Mouse (Mus musculus) megakaryocyte, embryonic 14.5 days (primary cell): ENCODE measurements around the gene Saa3. TPM values are rescaled to one million over a fixed set of nuclear protein-coding genes. Genes with fewer than 3 reads are reported as not detected.

ENCODE experiments used
- H3K27me3 ChIP-seq: replicated peaks from 2 replicates; pipeline ENCODE3; 2012; ENCODE audit warnings: inconsistent platforms
- H3K36me3 ChIP-seq: replicated peaks from 2 replicates; pipeline ENCODE3; 2012; ENCODE audit warnings: low read length, inconsistent platforms, mixed read lengths
- H3K4me1 ChIP-seq: 2 replicates; pipeline ENCODE4 v1.6.1; 2012; ENCODE audit warnings: inconsistent platforms
- H3K4me3 ChIP-seq: replicated peaks from 2 replicates; pipeline ENCODE3; 2012; ENCODE audit warnings: moderate library complexity, mild to moderate bottlenecking, inconsistent platforms
- H3K9me3 ChIP-seq: 2 replicates; pipeline ENCODE4 v1.6.1; 2012; ENCODE audit warnings: inconsistent platforms
- FLI1 ChIP-seq: IDR thresholded peaks from 2 replicates; pipeline ENCODE4 v1.6.1; 2012; ENCODE audit warnings: low read length, inconsistent platforms, mixed read lengths
- GATA1 ChIP-seq: IDR thresholded peaks from 3 replicates; pipeline ENCODE4 v1.6.1; 2012; ENCODE audit warnings: mixed read lengths, low read length, inconsistent platforms, borderline replicate concordance
- polyA plus RNA-seq: library from polyadenylated mRNA; stranded (reverse); fragments of >175 nt; gene quantifications from 2 replicates; pipeline ENCODE4 v1.2.3, GENCODE M21; 2012; ENCODE audit warnings: low replicate concordance; ENCODE audit not compliant: insufficient read depth

The Saa3 gene
- polyA plus RNA-seq, 1 experiment, result 99.8 TPM

DNA sequence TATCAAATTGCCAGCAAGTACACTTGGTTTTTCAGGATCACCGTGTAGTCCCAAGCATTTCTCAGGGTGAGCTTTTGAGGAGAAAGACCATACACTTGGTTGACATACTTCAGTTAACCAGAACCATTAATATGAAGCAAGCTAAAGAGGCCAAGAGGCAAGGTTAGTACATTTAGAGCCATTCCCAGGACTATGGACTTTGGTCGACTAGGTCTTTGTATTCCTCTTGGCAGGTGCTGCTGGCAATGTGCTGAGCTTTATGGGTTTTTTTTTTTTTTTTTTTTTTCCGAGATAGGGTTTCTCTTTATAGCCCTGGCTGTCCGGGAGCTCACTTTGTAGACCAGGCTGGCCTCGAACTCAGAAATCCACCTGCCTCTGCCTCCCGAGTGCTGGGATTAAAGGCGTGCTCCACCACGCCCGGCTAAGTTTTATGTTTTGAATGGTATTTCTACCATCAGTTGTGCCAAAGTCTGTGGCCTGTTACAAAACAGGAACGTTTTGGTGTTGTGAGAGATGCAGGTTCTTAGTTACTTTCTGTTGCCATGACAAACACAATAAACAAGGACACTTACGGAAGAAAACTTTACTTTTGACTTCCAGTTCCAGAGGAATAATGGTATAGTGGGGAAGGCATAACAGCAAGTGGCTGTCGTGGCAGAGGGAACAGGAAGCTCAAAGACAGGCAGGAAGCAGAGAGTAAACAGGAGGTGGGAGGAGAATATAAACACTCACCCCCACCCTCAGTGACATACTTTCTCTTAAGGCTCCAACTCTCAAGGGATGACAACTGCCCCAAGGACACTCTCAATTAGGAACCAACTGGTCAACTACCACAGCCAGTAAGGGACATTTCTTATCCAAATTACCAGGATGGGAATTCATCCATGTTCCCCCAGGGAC lies 23.3 kb upstream of the Saa3 start:
- TF ChIP-seq FLI1 (no peak), GATA1 (no peak)
- Histone ChIP-seq H3K4me1 (peaks cover 53% of the 10 kb centered on the region), H3K4me3 (no peak overlapping the region), H3K27me3 (peaks cover 18% of the 10 kb centered on the region), H3K36me3 (no peaks in the 10 kb centered on the region), H3K9me3 (no peaks in the 10 kb centered on the region)

DNA sequence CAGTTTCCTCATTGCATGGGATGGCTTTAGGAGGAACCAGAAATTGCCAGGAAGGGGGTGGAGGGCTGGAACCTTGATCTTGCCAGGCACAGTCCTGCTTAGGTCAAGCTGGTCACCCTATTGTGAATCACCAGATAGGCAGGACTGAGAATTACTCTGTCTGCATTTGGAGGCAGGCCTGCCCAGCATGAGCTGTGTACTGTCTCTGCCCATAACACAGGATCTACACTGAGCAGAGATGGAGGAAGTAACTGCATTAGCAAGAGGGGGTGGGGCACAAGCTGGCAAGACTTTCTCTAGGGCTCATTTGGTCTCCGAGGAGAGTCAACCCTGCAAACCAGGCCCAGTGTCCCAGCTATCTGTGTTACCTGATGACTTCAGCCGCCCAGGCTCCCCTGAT lies 19.5 kb upstream of the Saa3 start:
- peaks cover 30% of the 10 kb centered on the region for H3K4me1 ChIP-seq
- no peaks in the 10 kb centered on the region for H3K36me3 ChIP-seq
- TF ChIP-seq FLI1 (no peak), GATA1 (no peak)
- peaks cover 18% of the 10 kb centered on the region for H3K27me3 ChIP-seq
- H3K4me3 ChIP-seq, result peak overlapping the region; percentile 47
- H3K9me3 ChIP-seq, result peaks cover 8% of the 10 kb centered on the region

DNA sequence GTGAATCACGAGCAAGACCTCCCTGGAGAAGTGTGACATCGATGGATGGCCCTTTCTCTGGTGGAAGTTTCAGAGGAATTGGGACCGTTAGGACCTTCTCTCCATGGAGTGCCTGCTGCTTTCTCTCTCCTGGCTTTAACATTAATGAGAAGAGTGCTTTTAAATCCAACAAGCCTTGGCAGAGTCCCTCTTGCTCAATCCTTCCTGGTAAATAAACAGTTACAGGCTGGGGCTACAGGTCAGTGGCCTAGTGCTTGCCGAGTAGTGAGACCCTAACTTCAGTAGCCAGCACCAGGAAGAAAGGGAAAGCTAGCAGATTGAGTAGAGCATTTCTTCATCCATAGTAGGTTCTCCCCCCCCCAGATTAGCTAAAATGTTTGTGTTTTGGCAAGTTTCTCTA lies 17.0 kb upstream of the Saa3 start, which contains the start of gene Saa4:
Saa4 (minus strand) TSS at position 146 of the 400 bp plus-strand sequence.
- Histone ChIP-seq H3K4me1 (peaks cover 11% of the 10 kb centered on the region), H3K36me3 (no peaks in the 10 kb centered on the region), H3K27me3 (peaks cover 28% of the 10 kb centered on the region), H3K9me3 (peaks cover 8% of the 10 kb centered on the region), H3K4me3 (no peak within 1 kb of the TSS)
- TF ChIP-seq GATA1, result no peak
- no peak for TF ChIP-seq FLI1

DNA sequence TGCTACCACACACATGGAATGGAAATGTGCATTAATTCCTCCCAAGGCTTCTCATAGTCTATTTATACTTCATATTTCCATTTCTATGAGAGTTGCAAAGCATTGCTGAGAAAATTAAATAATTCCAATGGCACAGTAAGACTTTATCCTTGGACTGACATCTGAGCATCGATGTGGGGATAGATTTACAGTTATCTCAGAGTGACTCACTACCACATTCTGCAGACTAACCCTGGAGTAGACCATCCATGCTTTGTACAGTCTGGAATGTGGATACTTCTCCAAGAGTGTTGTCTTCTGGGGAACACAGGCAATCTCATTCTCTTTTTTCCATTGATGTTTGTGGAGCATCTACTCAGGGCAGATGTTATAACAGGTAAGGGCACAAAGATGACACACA lies 12.1 kb upstream of the Saa3 start:
- Histone ChIP-seq H3K9me3 (no peaks in the 10 kb centered on the region), H3K36me3 (no peaks in the 10 kb centered on the region), H3K4me3 (no peak overlapping the region), H3K4me1 (peaks cover 9% of the 10 kb centered on the region), H3K27me3 (peaks cover 45% of the 10 kb centered on the region)
- TF ChIP-seq GATA1, result no peak
- no peak for TF ChIP-seq FLI1

DNA sequence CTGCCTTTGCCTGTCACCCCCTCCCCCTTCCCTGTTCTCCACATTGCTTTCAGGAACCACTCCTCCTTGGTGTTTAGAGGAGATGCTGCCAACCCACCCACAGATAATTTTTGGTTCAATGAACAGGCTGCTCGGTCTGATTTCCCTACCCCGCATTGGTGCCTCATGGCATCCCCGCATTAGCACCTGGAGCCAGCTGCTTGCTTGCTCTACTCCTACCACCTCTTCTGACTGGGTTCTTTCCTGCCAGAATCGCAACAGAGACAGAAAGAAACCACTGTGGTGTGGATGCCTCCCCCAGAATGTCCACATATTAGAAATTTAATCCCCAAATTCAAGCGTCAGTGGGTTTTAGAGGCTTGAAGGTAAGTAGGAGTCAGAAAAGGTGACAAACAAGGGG lies 8.9 kb upstream of the Saa3 start:
- TF ChIP-seq GATA1 (no peak), FLI1 (no peak)
- Histone ChIP-seq H3K4me1 (peaks cover 9% of the 10 kb centered on the region), H3K36me3 (no peaks in the 10 kb centered on the region), H3K27me3 (peaks cover 60% of the 10 kb centered on the region), H3K4me3 (no peak overlapping the region), H3K9me3 (no peaks in the 10 kb centered on the region)

DNA sequence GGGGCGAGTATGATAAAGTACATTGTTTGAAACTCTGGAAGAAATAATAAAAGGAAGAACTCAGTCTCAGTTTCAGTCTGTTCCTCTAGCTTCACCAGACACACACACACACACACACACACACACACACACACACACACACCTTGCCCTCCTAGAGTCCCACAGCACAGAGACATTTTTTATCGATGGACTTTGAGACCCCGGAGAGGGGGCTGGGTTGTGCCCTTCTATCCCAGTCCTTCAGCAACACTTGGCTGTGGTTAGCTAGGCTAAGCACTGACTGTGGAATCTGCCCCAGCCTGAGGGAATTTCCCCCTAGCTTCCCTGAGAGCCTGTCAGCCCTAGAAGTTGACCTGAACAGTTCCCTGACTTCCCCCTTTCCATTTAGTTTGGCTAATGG lies 8.3 kb upstream of the Saa3 start:
- H3K27me3 ChIP-seq, result peaks cover 63% of the 10 kb centered on the region
- no peak for TF ChIP-seq FLI1
- TF ChIP-seq GATA1, result no peak
- peaks cover 9% of the 10 kb centered on the region for H3K4me1 ChIP-seq
- no peaks in the 10 kb centered on the region for H3K36me3 ChIP-seq
- H3K9me3 ChIP-seq, result no peaks in the 10 kb centered on the region
- H3K4me3 ChIP-seq, result no peak overlapping the region

DNA sequence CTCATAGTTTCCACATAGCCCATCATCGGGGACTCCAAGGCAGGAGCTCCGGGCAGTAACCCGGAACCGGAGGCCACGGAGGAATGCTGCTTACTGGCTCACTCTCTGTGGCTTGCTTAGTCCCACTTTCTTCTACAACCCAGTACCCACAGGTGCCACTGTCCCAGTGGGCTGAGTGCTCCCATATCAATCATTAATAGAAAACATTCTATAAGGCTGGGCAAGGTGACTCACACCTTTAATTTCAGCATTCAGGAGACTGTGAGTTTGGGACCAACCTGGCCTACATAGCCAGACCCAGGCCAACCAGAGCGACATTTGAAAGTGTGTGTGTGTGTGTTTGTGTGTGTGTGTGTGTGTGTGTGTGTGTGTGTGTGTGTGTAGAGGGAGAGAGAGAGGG lies 7.9 kb upstream of the Saa3 start:
- Histone ChIP-seq H3K4me3 (no peak overlapping the region), H3K4me1 (peaks cover 9% of the 10 kb centered on the region), H3K36me3 (no peaks in the 10 kb centered on the region), H3K27me3 (peaks cover 65% of the 10 kb centered on the region), H3K9me3 (no peaks in the 10 kb centered on the region)
- TF ChIP-seq GATA1 (no peak), FLI1 (no peak)

DNA sequence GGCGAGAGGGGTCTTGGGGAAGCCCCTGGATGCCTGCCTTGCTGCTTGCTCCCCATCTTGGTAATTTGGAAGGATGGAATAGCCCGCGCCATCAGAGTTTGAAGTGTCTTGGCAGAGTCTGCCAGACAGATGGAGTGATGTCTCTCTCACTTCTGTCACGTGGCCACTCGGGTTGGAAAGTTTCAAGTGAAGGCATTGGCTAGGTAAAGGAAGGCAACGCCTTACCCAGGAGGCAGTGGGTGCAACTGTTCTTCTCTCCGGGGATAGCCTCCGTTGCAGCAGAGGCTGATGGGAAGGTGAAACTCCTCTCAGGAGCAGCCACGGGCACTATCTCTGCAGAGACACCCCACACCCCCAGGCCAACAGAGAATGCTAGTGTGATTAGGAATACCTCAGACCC lies 5.0 kb upstream of the Saa3 start:
- TF ChIP-seq GATA1 (no peak), FLI1 (no peak)
- H3K27me3 ChIP-seq, result peaks cover 59% of the 10 kb centered on the region
- H3K9me3 ChIP-seq, result no peaks in the 10 kb centered on the region
- H3K36me3 ChIP-seq, result no peaks in the 10 kb centered on the region
- H3K4me3 ChIP-seq, result no peak overlapping the region
- H3K4me1 ChIP-seq, result peaks cover 21% of the 10 kb centered on the region

DNA sequence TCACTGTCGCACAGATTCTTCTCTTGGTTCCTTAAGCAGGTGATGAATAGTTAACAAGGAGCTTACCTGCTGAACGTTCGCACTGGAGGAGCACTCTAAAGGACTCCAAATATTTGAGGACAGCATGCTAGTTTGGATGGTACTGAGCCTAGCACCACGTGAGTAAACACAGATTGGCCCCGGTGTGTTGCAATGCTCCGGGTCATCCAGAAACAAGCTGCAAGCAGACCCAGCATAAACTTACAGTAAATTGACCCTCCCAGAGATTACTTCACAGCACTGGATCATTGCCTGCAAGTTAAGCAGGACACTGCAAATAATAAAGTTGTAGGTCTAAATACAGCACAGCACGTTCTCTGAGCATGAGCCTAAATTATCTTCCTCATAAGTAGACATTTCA lies 4.0 kb upstream of the Saa3 start:
- no peaks in the 10 kb centered on the region for H3K9me3 ChIP-seq
- H3K4me1 ChIP-seq, result peaks cover 26% of the 10 kb centered on the region
- no peaks in the 10 kb centered on the region for H3K36me3 ChIP-seq
- peaks cover 54% of the 10 kb centered on the region for H3K27me3 ChIP-seq
- no peak overlapping the region for H3K4me3 ChIP-seq
- TF ChIP-seq GATA1, result no peak
- no peak for TF ChIP-seq FLI1

DNA sequence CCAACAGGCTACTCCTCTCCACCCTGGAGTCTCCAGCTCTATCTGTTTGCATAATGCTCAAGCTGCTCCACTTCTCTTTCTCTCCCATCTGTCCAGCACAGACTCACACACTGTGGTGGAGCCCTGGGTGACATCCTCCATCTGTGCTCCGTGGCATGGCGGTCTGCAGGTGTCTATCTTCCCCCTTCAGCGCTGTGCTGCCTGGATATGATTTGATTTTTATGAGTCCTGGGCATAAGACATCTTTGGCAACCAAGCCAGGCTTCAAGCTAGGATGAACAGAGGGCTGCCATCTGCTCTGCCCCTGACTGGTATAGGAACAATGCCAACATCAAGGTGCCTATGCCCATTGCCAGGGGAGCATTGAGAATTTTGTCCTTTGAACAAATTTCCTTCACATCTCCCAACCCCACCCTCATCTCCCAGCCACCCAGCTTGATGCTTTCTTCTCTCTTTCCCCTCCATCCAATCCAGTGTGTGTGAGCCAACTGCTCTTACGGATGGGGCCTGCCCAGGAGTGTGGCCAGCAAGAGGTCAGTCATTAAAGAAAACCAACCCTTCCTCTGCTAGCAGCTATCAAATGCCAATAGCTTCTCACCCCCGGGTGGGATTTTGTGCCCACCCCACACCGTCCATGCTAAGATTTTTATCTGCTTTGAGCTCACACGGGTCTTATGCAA lies 3.2 kb upstream of the Saa3 start:
- H3K36me3 ChIP-seq, result no peaks in the 10 kb centered on the region
- H3K4me1 ChIP-seq, result peaks cover 26% of the 10 kb centered on the region
- no peaks in the 10 kb centered on the region for H3K9me3 ChIP-seq
- H3K4me3 ChIP-seq, result no peak overlapping the region
- peaks cover 47% of the 10 kb centered on the region for H3K27me3 ChIP-seq
- no peak for TF ChIP-seq FLI1
- TF ChIP-seq GATA1, result no peak
